Mouse (Mus musculus) midbrain, embryonic 14.5 days (tissue): ENCODE measurements at regions not wholly inside any gene's neighbourhood (a gene's known extent, or its start where the extent isn't known, plus 50 kb on each side); places are given as distances from the start of the nearest gene placed in this dataset.
"Not testable (repeated sequence)": the region's sequence is repeated elsewhere in the genome, so short reads cannot be mapped to it uniquely, and the experiment has no call there.

Experiments used
- ATAC-seq: fragments of 200-750 bp; cut with Nextera tagmentation; 2 replicates; pipeline ENCODE4 v1.8.0; 2017; ENCODE audit warnings: moderate number of reproducible peaks, moderate library complexity; ENCODE audit not compliant: low FRiP score, low TSS enrichment
- DNase-seq: peaks from one replicate; pipeline ENCODE4 v3.0.0-alpha.2; 2015
- H3K27ac ChIP-seq: fragments of 300-500 bp; sonication (generic); replicated peaks from 2 replicates; pipeline ENCODE4 v1.5.1; 2014; ENCODE audit warnings: mild to moderate bottlenecking, low read depth, low read length, moderate library complexity
- H3K27me3 ChIP-seq: fragments of 300-500 bp; sonication (generic); 2 replicates; pipeline ENCODE4 v1.6.1; 2014; ENCODE audit warnings: low read length, control low read depth, mixed read lengths; ENCODE audit not compliant: control insufficient read depth, insufficient read depth
- H3K36me3 ChIP-seq: fragments of 300-500 bp; sonication (generic); 2 replicates; pipeline ENCODE4 v1.6.1; 2014; ENCODE audit warnings: low read length, control low read depth; ENCODE audit not compliant: control insufficient read depth, insufficient read depth
- H3K4me1 ChIP-seq: fragments of 300-500 bp; sonication (generic); 2 replicates; pipeline ENCODE4 v1.6.1; 2014; ENCODE audit warnings: mild to moderate bottlenecking, antibody characterized with exemption, low read length, control low read depth; ENCODE audit not compliant: control insufficient read depth, insufficient read depth
- H3K4me2 ChIP-seq: fragments of 300-500 bp; sonication (generic); 2 replicates; pipeline ENCODE4 v1.6.1; 2014; ENCODE audit warnings: mild to moderate bottlenecking, low read length, moderate library complexity
- H3K4me3 ChIP-seq: fragments of 300-500 bp; sonication (generic); replicated peaks from 2 replicates; pipeline ENCODE4 v1.5.1; 2014; ENCODE audit warnings: low read depth, low read length
- H3K9ac ChIP-seq: fragments of 300-500 bp; sonication (generic); replicated peaks from 2 replicates; pipeline ENCODE4 v1.6.1; 2014; ENCODE audit warnings: mild to moderate bottlenecking, low read length, moderate library complexity
- H3K9me3 ChIP-seq: fragments of 300-500 bp; sonication (generic); 2 replicates; pipeline ENCODE4 v1.6.1; 2016; ENCODE audit warnings: low read length, control low read depth, mixed read lengths; ENCODE audit not compliant: control insufficient read depth
- WGBS: fragments of 180-500 bp; shearing (Covaris S2); extraction: QIAGEN DNeasy Blood & Tissue Kit; methylation state at CpG from one replicate; pipeline ENCODE4 v1.1.7; 2014; 5-methylcytosine and 5-hydroxymethylcytosine counted together

DNA sequence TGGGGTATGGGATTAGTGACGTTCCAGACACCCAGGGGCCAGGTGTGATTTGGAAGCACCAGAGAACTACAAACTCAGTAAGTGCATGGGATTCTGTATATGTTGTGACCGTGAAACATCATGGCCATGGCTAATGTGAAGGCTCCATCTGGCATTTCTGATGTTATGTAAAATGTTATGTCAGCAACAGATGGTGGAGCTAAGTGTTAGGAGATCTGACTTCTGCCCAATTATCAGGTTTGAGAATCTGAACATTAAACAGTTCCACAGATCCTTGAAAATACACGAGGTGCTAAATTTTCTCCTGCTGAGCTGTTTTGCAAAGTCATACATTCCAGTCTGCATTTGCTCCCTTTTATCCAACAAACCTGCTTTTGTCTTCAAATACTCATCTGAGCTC lies 223.6 kb upstream of the Egfl6 start:
- peaks cover 5% of the 10 kb centered on the region; the same call in 1 of the 2 replicates for H3K27me3 ChIP-seq
- H3K4me2 ChIP-seq: no peak overlapping the region
- ATAC-seq: no peak
- no peak overlapping the region for H3K4me3 ChIP-seq
- H3K9ac ChIP-seq: no peak overlapping the region
- H3K4me1 ChIP-seq: peaks cover 4% of the 10 kb centered on the region; the same call in 1 of the 2 replicates
- no peak for DNase-seq
- WGBS: 54% methylated on average over 3 of the region's 3 CpGs
- no peaks in the 10 kb centered on the region for H3K9me3 ChIP-seq
- no peak overlapping the region for H3K27ac ChIP-seq
- H3K36me3 ChIP-seq: no peaks in the 10 kb centered on the region

DNA sequence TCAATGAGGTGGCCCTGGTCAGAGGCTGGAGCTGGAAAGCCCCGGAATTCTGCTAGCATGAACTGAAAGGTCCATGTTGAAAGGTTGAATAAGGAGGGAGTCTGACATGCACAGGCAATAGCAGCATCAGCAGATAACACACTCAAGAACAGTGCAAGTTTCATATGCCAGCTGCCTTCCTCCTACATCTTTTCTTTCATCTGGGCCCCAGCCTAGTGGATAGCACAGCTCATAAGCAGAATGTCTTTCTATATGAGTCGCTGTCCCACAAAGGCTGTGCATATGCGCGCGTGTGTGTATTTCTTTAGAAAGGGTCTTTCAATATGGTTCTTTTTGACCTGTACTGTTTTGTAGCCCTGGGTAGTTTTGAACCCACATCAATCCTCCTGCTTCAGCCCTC lies 222.7 kb upstream of the Egfl6 start:
- DNase-seq: no peak
- Histone ChIP-seq H3K27me3 (peaks cover 5% of the 10 kb centered on the region; the same call in 1 of the 2 replicates), H3K9ac (no peak overlapping the region), H3K36me3 (no peaks in the 10 kb centered on the region), H3K4me1 (peaks cover 4% of the 10 kb centered on the region; the same call in 1 of the 2 replicates), H3K4me3 (no peak overlapping the region), H3K4me2 (no peak overlapping the region), H3K27ac (0 out of 2 replicates have a peak overlapping the region, but pooled peaks have one; percentile 37), H3K9me3 (no peaks in the 10 kb centered on the region)
- ATAC-seq: no peak
- WGBS: 87% methylated on average over 5 of the region's 5 CpGs

DNA sequence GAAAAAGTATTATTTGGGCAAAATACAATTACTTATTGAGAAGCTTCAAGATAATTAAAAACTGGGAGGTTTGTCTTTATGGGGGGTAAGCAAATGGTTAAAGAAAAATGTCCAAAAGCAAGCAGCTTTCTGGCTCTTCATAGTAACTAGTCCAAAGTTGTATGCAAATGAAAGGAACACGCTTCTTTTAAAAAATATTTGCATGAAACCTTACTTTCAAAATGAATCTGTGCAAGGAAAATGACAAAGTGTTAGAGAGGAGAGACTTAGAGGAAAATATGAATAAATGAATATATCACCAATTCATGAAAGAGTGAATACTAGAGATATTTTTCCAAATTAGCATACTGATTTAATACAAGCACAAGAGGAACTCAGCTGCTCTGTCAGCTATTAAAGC lies 220.4 kb upstream of the Egfl6 start:
- ATAC-seq: peak; percentile 18; the same call in 1 of the 2 replicates
- H3K27me3 ChIP-seq: peaks cover 5% of the 10 kb centered on the region; the same call in 1 of the 2 replicates
- DNase-seq: peak; percentile 30
- H3K4me2 ChIP-seq: no peak overlapping the region
- no peak overlapping the region for H3K9ac ChIP-seq
- peaks cover 4% of the 10 kb centered on the region; the same call in 1 of the 2 replicates for H3K4me1 ChIP-seq
- H3K27ac ChIP-seq: peak overlapping the region; percentile 55
- H3K9me3 ChIP-seq: no peaks in the 10 kb centered on the region
- H3K4me3 ChIP-seq: no peak overlapping the region
- WGBS: 39% methylated on average over 1 of the region's 1 CpGs
- H3K36me3 ChIP-seq: no peaks in the 10 kb centered on the region

DNA sequence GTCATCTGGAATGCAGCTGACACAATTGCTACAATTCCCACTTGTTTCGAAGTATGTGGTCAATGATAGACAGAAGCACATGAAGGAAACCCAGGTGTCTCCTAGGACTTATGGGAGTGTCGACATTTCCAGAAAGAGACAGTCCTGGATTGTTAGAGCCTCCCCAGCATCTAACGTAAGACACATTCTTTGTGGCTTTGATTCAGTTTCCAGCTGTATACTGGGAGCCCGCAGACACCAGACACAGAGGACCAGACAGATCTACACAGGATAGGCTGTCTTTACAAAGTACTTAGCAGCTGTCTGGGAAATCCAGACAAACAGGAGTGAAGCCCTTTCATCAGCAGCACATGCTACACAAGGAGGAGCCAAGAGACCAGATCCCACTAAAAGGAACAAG lies 220.0 kb upstream of the Egfl6 start:
- no peak overlapping the region for H3K4me2 ChIP-seq
- H3K4me3 ChIP-seq: no peak overlapping the region
- peaks cover 4% of the 10 kb centered on the region; the same call in 1 of the 2 replicates for H3K4me1 ChIP-seq
- H3K36me3 ChIP-seq: no peaks in the 10 kb centered on the region
- ATAC-seq (peak; percentile 62; the same call in 1 of the 2 replicates), DNase-seq (peak; percentile 34)
- H3K9me3 ChIP-seq: no peaks in the 10 kb centered on the region
- H3K27ac ChIP-seq: peak overlapping the region; percentile 55
- WGBS: 30% methylated on average over 4 of the region's 4 CpGs
- no peak overlapping the region for H3K9ac ChIP-seq
- peaks cover 5% of the 10 kb centered on the region; the same call in 1 of the 2 replicates for H3K27me3 ChIP-seq

DNA sequence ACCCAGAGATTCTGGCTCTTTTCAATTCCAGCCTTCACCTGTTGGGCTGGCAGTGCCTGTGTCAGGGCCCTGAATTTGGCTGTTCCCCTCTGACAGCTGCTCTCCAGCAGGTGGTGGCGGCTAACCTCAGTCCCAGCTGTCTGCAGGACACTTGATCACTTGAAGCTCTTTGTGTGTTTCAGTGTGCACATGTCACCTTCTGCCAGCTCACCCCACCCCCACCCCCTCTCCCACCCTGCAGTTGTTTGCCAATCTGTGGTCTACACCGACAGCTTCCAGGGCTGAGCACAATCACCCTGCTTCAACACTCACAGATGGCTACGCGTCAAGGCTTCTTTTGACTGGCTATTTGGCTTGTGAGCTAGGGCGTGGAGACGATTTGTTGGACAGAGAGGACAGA lies 217.7 kb upstream of the Egfl6 start:
- peaks cover 4% of the 10 kb centered on the region; the same call in 1 of the 2 replicates for H3K4me1 ChIP-seq
- H3K27me3 ChIP-seq: 0 out of 2 replicates have a peak, but pooled peaks cover 3% of the 10 kb centered on the region
- 30% methylated on average over 6 of the region's 6 CpGs for WGBS
- H3K36me3 ChIP-seq: no peaks in the 10 kb centered on the region
- H3K4me3 ChIP-seq: no peak overlapping the region
- peak overlapping the region; percentile 66 for H3K27ac ChIP-seq
- ATAC-seq (peak; percentile 78), DNase-seq (peak; percentile 43)
- no peaks in the 10 kb centered on the region for H3K9me3 ChIP-seq
- H3K4me2 ChIP-seq: no peak overlapping the region
- no peak overlapping the region for H3K9ac ChIP-seq

DNA sequence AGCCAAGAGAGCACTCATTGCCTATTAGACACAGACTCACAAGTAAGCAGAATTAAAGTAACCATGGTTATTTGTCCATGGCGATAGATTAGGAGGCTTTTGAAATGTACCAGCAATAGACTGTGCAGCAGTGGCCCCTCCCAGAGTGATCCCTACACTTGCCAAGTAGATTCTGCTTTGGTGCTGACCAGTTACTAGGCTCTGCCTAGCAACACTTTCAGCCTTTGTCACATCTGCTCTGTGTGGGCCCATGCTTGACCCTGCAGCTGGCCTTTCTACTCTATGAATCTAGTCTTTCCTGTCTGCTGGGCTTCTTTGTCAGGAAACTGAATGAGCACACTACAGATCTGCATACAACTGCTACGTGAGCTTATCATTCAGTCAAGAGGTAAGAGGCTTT lies 215.5 kb upstream of the Egfl6 start:
- ATAC-seq (no peak), DNase-seq (no peak)
- Histone ChIP-seq H3K4me3 (no peak overlapping the region), H3K9me3 (no peaks in the 10 kb centered on the region), H3K27ac (no peak overlapping the region), H3K4me1 (no peaks in the 10 kb centered on the region), H3K36me3 (no peaks in the 10 kb centered on the region), H3K4me2 (no peak overlapping the region), H3K27me3 (no peaks in the 10 kb centered on the region), H3K9ac (no peak overlapping the region)
- WGBS: 46% methylated on average over 2 of the region's 2 CpGs

DNA sequence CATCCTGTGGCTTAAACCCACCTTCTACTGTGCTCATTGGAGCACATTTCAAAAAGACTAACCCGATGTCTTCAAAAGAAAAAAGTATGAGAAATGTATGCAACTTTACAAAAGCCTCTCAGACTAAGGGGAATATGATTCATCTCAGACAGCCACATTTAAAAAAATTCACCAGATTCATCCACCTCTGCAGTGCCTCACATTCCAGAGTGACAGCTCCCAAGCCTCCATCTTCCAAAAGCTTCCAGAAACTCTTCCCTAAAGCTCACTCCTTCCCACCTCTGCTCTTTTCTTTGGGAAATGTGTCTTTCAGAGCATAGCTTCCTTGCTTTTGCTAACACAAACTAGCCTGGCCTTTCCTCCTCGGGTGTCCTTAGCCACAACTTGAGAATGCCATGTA lies 210.1 kb upstream of the Egfl6 start:
- H3K27ac ChIP-seq: no peak overlapping the region
- H3K27me3 ChIP-seq: no peaks in the 10 kb centered on the region
- no peak for ATAC-seq
- no peak overlapping the region for H3K4me3 ChIP-seq
- H3K4me1 ChIP-seq: no peaks in the 10 kb centered on the region
- no peaks in the 10 kb centered on the region for H3K36me3 ChIP-seq
- no peak for DNase-seq
- H3K9ac ChIP-seq: no peak overlapping the region
- H3K4me2 ChIP-seq: no peak overlapping the region
- H3K9me3 ChIP-seq: no peaks in the 10 kb centered on the region
- 78% methylated on average over 2 of the region's 2 CpGs for WGBS

DNA sequence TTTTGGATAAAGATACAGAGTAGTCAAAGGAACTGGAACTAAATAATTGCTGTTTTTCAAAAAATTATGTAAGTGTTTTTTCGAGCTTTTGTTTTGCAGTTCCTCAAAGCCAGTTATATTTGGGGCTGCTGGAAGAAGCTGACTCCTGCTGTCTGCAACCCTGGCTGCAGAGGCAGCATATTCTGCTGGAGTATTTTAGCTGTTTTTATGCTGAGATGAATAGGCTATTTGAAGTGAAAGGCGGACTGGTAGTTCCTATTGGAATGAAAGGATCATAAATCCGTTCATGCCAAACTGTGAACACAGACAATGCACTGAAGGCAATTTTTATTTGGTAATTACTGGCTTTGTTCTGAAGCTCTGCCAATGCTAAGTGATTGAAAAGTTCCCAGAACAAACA lies 203.5 kb upstream of the Egfl6 start:
- no peak overlapping the region for H3K4me2 ChIP-seq
- ATAC-seq: no peak
- H3K4me1 ChIP-seq: no peaks in the 10 kb centered on the region
- H3K9ac ChIP-seq: no peak overlapping the region
- WGBS: 38% methylated on average over 3 of the region's 3 CpGs
- no peak overlapping the region for H3K4me3 ChIP-seq
- H3K36me3 ChIP-seq: no peaks in the 10 kb centered on the region
- DNase-seq: no peak
- no peaks in the 10 kb centered on the region for H3K9me3 ChIP-seq
- H3K27ac ChIP-seq: no peak overlapping the region
- no peaks in the 10 kb centered on the region for H3K27me3 ChIP-seq

DNA sequence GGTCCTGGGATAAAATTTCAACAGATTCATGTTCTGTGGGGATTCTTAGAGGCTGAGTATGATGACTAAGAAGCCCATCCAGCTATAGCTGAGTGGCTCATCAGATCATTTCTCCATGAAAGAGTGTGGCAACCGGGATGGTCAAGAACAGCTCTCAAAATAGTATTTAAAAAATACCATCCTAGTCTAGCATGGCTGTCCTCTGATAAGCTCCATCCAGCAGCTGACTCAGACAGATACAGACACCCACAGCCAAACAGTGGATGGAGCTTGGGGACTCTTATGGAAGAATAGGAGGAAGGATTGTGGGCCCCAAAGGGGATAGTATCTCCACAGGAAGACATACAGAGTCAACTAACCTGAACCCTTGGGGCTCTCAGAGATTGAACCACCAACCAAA lies 201.6 kb upstream of the Egfl6 start:
- DNase-seq, H3K4me1 ChIP-seq, H3K36me3 ChIP-seq, H3K27ac ChIP-seq, H3K27me3 ChIP-seq, H3K4me2 ChIP-seq, ATAC-seq, H3K9me3 ChIP-seq, H3K4me3 ChIP-seq, H3K9ac ChIP-seq: not testable (repeated sequence)
- 96% methylated on average over 1 of the region's 1 CpGs for WGBS
